Mouse (Mus musculus): ENCODE data around the gene H6pd. TPM values are rescaled to one million over a fixed set of nuclear protein-coding genes. Genes with fewer than 3 reads are reported as not detected.

H6pd gene
- polyA plus RNA-seq, 1 experiment = 22.0 TPM

- Histone ChIP-seq H3K4me3 (ENCODE audit: low read depth, low read length) (no peak overlapping the region), H3K36me3 (ENCODE audit: control insufficient read depth, insufficient read depth, low read length) (peaks cover 10% of the 10 kb centered on the region; the same call in 1 of the 2 replicates), H3K27ac (ENCODE audit: insufficient read depth, low read depth, low read length) (no peak overlapping the region), H3K27me3 (ENCODE audit: control insufficient read depth, insufficient read depth, low read length) (no peaks in the 10 kb centered on the region), H3K4me1 (ENCODE audit: control insufficient read depth, insufficient read depth, insufficient read length, low read length) (no peaks in the 10 kb centered on the region; the same call in 1 of the 2 replicates)
- 81% methylated on average over 6 of the region's 6 CpGs for WGBS
- TF ChIP-seq POLR2A (IDR thresholded peaks at IDR 0.05; ENCODE audit: low read depth, low read length) (no peak), CTCF (IDR thresholded peaks at IDR 0.05; ENCODE audit: extremely low read depth, insufficient read length, insufficient replicate concordance, low read depth, low read length) (no peak)
Measured at GRCm38 (mm10) chr4:149977181-149977580, 31.6 kb downstream of the H6pd start.

GRCm38 (mm10) chr4:149975730-149976254 lies 33.0 kb downstream of the H6pd start:
- TF ChIP-seq CTCF (IDR thresholded peaks at IDR 0.05; ENCODE audit: extremely low read depth, insufficient read length, insufficient replicate concordance, low read depth, low read length) (no peak), POLR2A (IDR thresholded peaks at IDR 0.05; ENCODE audit: low read depth, low read length) (no peak)
- Histone ChIP-seq H3K4me1 (ENCODE audit: control insufficient read depth, insufficient read depth, insufficient read length, low read length) (no peaks in the 10 kb centered on the region), H3K27me3 (ENCODE audit: control insufficient read depth, insufficient read depth, low read length) (no peaks in the 10 kb centered on the region), H3K36me3 (ENCODE audit: control insufficient read depth, insufficient read depth, low read length) (no peaks in the 10 kb centered on the region), H3K27ac (ENCODE audit: insufficient read depth, low read depth, low read length) (no peak overlapping the region), H3K4me3 (ENCODE audit: low read depth, low read length) (no peak overlapping the region)
- WGBS = 59% methylated on average over 5 of the region's 5 CpGs

GRCm38 (mm10) chr4:149975291-149975690 lies 33.5 kb downstream of the H6pd start:
- no peaks in the 10 kb centered on the region for H3K4me1 ChIP-seq (ENCODE audit: control insufficient read depth, insufficient read depth, insufficient read length, low read length)
- H3K27me3 ChIP-seq (ENCODE audit: control insufficient read depth, insufficient read depth, low read length) = no peaks in the 10 kb centered on the region
- H3K4me3 ChIP-seq (ENCODE audit: low read depth, low read length) = no peak overlapping the region
- no peaks in the 10 kb centered on the region for H3K36me3 ChIP-seq (ENCODE audit: control insufficient read depth, insufficient read depth, low read length)
- H3K27ac ChIP-seq (ENCODE audit: insufficient read depth, low read depth, low read length) = no peak overlapping the region
- WGBS = 67% methylated on average over 8 of the region's 8 CpGs
- TF ChIP-seq CTCF (IDR thresholded peaks at IDR 0.05; ENCODE audit: extremely low read depth, insufficient read length, insufficient replicate concordance, low read depth, low read length) (no peak), POLR2A (IDR thresholded peaks at IDR 0.05; ENCODE audit: low read depth, low read length) (no peak)

- no peak for TF ChIP-seq POLR2A (IDR thresholded peaks at IDR 0.05; ENCODE audit: low read depth, low read length)
- no peak for TF ChIP-seq CTCF (IDR thresholded peaks at IDR 0.05; ENCODE audit: extremely low read depth, insufficient read length, insufficient replicate concordance, low read depth, low read length)
- no peak overlapping the region for H3K27ac ChIP-seq (ENCODE audit: insufficient read depth, low read depth, low read length)
- no peak overlapping the region for H3K4me3 ChIP-seq (ENCODE audit: low read depth, low read length)
- H3K27me3 ChIP-seq (ENCODE audit: control insufficient read depth, insufficient read depth, low read length) = no peaks in the 10 kb centered on the region
- WGBS = 45% methylated on average over 9 of the region's 9 CpGs
- no peaks in the 10 kb centered on the region for H3K4me1 ChIP-seq (ENCODE audit: control insufficient read depth, insufficient read depth, insufficient read length, low read length)
- no peaks in the 10 kb centered on the region for H3K36me3 ChIP-seq (ENCODE audit: control insufficient read depth, insufficient read depth, low read length)
Measured at GRCm38 (mm10) chr4:149971393-149971792, 37.4 kb downstream of the H6pd start.

GRCm38 (mm10) chr4:149968526-149968925 lies 40.3 kb downstream of the H6pd start:
- H3K36me3 ChIP-seq (ENCODE audit: control insufficient read depth, insufficient read depth, low read length) = no peaks in the 10 kb centered on the region
- H3K27me3 ChIP-seq (ENCODE audit: control insufficient read depth, insufficient read depth, low read length) = no peaks in the 10 kb centered on the region
- TF ChIP-seq CTCF (IDR thresholded peaks at IDR 0.05; ENCODE audit: extremely low read depth, insufficient read length, insufficient replicate concordance, low read depth, low read length) = no peak
- TF ChIP-seq POLR2A (IDR thresholded peaks at IDR 0.05; ENCODE audit: low read depth, low read length) = no peak
- peaks cover 15% of the 10 kb centered on the region for H3K4me1 ChIP-seq (ENCODE audit: control insufficient read depth, insufficient read depth, insufficient read length, low read length)
- H3K27ac ChIP-seq (ENCODE audit: insufficient read depth, low read depth, low read length) = no peak overlapping the region
- H3K4me3 ChIP-seq (ENCODE audit: low read depth, low read length) = no peak overlapping the region
- 59% methylated on average over 6 of the region's 6 CpGs for WGBS

GRCm38 (mm10) chr4:149966963-149967362 lies 41.9 kb downstream of the H6pd start:
- H3K27me3 ChIP-seq (ENCODE audit: control insufficient read depth, insufficient read depth, low read length) = no peaks in the 10 kb centered on the region
- H3K27ac ChIP-seq (ENCODE audit: insufficient read depth, low read depth, low read length) = no peak overlapping the region
- peaks cover 15% of the 10 kb centered on the region for H3K4me1 ChIP-seq (ENCODE audit: control insufficient read depth, insufficient read depth, insufficient read length, low read length)
- H3K4me3 ChIP-seq (ENCODE audit: low read depth, low read length) = no peak overlapping the region
- no peak for TF ChIP-seq CTCF (IDR thresholded peaks at IDR 0.05; ENCODE audit: extremely low read depth, insufficient read length, insufficient replicate concordance, low read depth, low read length)
- TF ChIP-seq POLR2A (IDR thresholded peaks at IDR 0.05; ENCODE audit: low read depth, low read length) = no peak
- 92% methylated on average over 9 of the region's 9 CpGs for whole genome bisulfite sequencing
- no peaks in the 10 kb centered on the region for H3K36me3 ChIP-seq (ENCODE audit: control insufficient read depth, insufficient read depth, low read length)

GRCm38 (mm10) chr4:149966252-149966651 lies 42.6 kb downstream of the H6pd start:
- TF ChIP-seq CTCF (IDR thresholded peaks at IDR 0.05; ENCODE audit: extremely low read depth, insufficient read length, insufficient replicate concordance, low read depth, low read length) = no peak
- no peak for TF ChIP-seq POLR2A (IDR thresholded peaks at IDR 0.05; ENCODE audit: low read depth, low read length)
- Histone ChIP-seq H3K27me3 (ENCODE audit: control insufficient read depth, insufficient read depth, low read length) (no peaks in the 10 kb centered on the region), H3K36me3 (ENCODE audit: control insufficient read depth, insufficient read depth, low read length) (no peaks in the 10 kb centered on the region), H3K4me1 (ENCODE audit: control insufficient read depth, insufficient read depth, insufficient read length, low read length) (peaks cover 15% of the 10 kb centered on the region), H3K4me3 (ENCODE audit: low read depth, low read length) (no peak overlapping the region), H3K27ac (ENCODE audit: insufficient read depth, low read depth, low read length) (no peak overlapping the region)
- 35% methylated on average over 5 of the region's 5 CpGs for WGBS
